Mouse (Mus musculus): Measurements from ENCODE around the gene Vps36. TPM values are rescaled to one million over a fixed set of nuclear protein-coding genes. Genes with fewer than 3 reads are reported as not detected.

Vps36 gene
- 10 to 100 TPM; 23.7 to 25.5 TPM for total RNA-seq (2021)
- long read RNA-seq, transcript Vps36-201 (14 exons, 3,574 nt): major isoform, 35 of 41 reads
- long read RNA-seq, partial matches to known transcripts: 1 of 41 reads
- long read RNA-seq, other reads (novel, unspliced or antisense): 5 of 41 reads

DNA sequence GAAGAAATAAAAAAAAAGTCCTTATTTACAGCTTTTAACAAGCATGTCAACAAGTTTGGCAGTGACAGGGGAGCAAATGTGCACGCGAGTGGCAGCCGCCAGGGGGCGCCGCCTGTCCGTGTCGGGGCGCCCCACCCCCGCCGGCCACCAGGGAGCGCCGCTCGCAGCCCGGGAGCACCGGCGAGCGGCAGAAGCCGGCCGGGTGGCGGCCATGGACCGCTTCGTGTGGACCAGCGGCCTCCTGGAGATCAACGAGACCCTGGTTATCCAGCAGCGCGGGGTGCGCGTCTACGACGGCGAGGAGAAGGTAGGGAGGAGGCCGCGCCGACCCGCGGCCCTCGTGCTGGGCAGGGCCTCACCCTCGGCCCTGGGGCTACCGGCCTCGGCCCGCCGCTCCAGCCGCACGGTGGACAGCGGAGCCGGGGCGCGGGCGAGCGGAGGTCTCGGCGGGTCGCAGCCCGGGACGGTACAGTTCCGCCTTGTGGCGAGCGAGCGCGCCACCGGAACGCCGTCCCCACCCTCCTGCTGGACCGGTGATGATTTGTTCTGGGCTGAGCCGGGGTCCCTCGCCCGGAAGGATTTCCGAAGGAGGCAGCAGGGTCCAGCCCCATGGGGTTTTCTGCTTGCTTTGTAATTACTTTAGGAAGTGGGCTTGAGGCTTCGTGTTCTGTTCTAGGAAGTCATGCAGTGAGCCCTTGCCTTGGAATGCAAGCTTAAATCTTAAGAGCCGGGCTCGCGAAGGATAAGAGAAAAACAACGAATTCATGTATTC lies at the start of gene Vps36:
Gene Vps36 (plus strand): TSS at position 150 of the 772 bp plus-strand sequence.
- DNase-seq (ENCODE audit: low spot score in 2 of 2): peak; percentile 78 to 90

DNA sequence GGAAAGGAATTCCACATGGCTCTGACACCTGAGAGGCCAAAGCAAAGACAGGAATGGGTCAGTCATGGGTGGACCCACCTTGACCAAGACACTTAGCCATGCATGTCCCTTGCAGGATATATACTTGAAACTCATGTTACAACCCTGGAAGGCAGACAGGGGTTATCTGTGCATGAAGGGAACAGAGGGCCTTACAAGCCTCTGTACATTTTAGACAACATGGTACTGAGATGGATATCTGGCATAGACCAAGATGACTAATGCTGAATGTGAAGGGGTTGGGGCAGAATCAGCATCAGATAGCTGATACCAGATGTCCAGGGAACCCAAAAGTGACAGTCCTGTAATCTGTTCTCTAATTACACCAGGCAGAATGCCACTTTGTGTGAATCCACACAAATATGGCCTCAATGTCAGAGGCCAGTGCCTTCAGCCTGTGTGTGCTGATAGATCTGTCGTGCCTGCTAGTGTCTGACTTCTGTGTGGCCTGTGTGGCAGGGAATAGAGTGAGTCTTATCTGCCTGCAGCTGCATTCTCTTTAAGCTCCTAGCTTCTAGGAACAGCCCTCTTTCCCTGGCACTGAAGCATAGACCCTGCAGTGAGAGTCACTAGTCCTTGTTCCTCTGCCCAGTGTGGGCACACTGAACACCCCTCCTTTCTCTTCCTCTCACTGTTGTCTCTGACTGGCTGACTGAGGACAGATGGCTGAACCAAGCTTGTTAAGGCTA lies 48.7 kb upstream of the Vps36 start:
- DNase-seq (ENCODE audit: low spot score in 2 of 2): peak in 1 of 2 experiments; percentile 11

DNA sequence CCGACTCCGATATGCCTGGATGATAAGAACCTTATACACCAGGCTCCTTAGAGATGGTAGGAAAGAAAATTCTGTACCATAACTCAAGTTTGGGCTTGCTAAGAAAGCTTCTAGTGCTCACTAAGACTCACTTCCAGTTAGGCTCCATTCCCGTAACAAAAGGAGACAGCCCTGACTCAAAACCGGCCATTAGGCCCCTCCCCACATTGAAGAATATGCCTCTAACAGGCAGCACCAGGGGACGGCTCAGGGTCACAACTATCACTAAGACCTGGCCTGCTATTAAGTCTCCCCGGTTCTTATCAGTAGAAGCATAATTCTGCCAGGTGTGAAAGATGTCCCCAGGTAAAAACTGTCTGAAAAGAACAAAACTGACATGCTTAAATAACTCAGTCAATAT lies 46.8 kb upstream of the Vps36 start:
- no peak for DNase-seq (ENCODE audit: low spot score in 2 of 2)

- no peak for DNase-seq (ENCODE audit: low spot score in 2 of 2)
Measured at GRCm38 (mm10) chr8:22147706-22148366, 44.8 kb upstream of the Vps36 start.

DNA sequence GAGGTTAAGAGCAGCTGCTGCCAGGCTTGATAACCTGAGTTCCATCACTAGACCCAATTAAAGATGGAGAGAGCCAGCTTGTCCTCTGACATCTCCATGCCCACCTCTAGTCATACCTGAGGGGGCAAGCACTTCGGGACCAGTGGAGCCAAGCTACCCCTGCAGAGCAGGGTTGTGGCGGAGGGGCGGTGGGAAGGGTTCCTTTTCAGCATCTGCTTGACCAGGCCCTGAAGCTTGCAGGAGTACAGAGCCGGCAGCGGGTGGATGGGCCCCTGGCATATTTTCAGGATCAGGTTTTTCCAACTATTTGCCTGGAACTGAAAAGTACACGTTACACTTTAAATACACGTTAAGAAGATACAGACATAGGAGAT lies 44.3 kb upstream of the Vps36 start:
- no peak for DNase-seq (ENCODE audit: low spot score in 2 of 2)

- no peak for DNase-seq (ENCODE audit: low spot score in 2 of 2)
Measured at GRCm38 (mm10) chr8:22149643-22150344, 42.8 kb upstream of the Vps36 start.

- DNase-seq (ENCODE audit: low spot score in 2 of 2): no peak
Measured at GRCm38 (mm10) chr8:22150345-22150663, 42.3 kb upstream of the Vps36 start.

GRCm38 (mm10) chr8:22162206-22162605 lies 30.4 kb upstream of the Vps36 start:
- no peak for DNase-seq (ENCODE audit: low spot score in 2 of 2)

- no peak for DNase-seq (ENCODE audit: low spot score in 2 of 2)
Measured at GRCm38 (mm10) chr8:22164431-22164830, 28.2 kb upstream of the Vps36 start.

GRCm38 (mm10) chr8:22165251-22166079 lies 27.1 kb upstream of the Vps36 start:
- no peak for DNase-seq (ENCODE audit: low spot score in 2 of 2)

DNA sequence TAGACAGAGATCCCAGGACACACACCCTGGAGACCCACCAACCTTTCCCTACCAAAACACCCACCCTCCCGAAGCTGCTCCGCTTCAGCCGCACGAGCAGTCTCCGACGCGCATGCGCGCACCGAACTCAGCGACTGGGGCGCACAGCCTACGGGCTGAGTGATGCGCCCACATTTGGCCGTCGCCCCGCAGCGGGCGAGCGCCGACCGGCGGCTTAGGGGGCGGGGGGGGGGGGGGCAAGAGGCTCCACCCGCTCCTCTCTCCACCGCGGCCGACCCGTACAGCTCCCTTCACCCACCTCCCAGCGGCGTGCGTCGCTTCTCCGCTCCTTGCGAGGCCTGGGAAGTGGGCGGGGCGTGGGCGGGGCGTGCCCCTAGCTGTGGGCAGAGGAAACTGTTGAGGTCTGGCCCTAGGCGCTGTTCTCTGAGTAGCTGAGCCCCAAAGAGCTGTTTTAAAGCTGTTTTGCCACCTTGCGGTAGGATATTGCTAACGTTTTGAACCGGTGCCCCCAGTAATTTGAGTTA lies 26.5 kb upstream of the Vps36 start, which contains the start of gene Nek3:
Gene Nek3 (minus strand): TSS at position 356 of the 524 bp plus-strand sequence.
- peak; percentile 70 to 84 for DNase-seq (ENCODE audit: low spot score in 2 of 2)

DNA sequence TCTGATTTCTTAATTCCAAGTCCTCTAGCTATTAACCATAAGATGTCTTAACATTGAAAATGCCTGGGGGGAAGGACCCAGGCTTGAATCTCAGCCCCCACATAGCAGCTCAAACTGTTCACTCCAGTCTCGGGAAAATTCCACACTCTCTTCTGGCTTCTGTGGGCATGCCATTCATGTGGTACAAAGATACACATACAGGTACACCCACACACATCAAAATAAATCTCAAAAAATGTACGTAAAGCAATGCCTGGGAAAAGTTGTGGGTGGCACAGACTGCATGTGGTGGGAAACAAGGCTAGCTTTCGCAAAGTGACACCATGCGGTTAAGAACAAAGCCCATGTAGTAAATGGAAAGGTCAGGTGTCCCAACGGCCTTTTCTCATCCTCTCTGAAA lies 23.4 kb upstream of the Vps36 start:
- peak in 1 of 2 experiments; percentile 9 for DNase-seq (ENCODE audit: low spot score in 2 of 2)

DNA sequence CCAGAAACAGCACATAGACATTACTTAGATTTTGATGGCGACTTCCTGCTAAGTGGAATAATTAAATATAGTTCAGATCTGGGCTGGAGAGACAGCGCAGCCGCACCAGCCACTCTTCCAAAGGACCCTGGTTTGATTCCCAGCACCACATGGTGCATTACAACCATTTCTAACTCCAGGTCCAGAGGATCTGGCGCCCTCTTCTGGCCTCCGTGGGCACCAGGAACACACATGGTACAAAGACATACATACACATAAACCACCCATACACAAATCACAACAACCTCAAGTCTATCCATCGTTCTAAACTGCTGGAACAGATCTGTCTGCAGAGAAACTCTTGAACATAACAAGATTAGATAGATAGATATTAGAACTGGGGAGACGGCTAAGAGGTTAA lies 16.6 kb upstream of the Vps36 start:
- DNase-seq (ENCODE audit: low spot score in 2 of 2): no peak

DNA sequence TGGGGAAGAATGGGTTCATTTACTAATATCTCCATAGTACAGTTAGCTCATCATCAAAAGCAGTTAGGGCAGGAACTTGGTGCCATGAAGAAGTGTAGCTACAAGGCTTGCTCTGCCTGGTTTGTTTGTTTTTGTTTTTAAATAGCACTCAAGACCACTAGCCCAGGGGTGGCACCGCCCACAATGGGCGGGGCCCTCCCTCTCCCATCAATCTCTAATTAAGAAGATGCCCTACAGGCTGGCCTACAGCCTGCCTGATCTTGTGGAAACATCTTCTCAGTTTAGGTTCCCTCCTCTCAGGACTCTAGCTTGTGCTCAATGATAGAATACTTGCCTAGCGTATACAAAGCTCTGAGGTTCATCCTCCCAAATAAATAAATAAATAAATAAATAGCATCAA lies 7.7 kb upstream of the Vps36 start:
- DNase-seq (ENCODE audit: low spot score in 2 of 2): no peak

- peak; percentile 54 to 85 for DNase-seq (ENCODE audit: low spot score in 2 of 2)
Measured at GRCm38 (mm10) chr8:22185431-22186397, 6.9 kb upstream of the Vps36 start, which contains the start of gene Ckap2. TSS of gene Ckap2 (minus strand) at chr8:22185819.

GRCm38 (mm10) chr8:22193432-22194010 lies 912 bp downstream of the Vps36 start:
- no peak for DNase-seq (ENCODE audit: low spot score in 2 of 2)

DNA sequence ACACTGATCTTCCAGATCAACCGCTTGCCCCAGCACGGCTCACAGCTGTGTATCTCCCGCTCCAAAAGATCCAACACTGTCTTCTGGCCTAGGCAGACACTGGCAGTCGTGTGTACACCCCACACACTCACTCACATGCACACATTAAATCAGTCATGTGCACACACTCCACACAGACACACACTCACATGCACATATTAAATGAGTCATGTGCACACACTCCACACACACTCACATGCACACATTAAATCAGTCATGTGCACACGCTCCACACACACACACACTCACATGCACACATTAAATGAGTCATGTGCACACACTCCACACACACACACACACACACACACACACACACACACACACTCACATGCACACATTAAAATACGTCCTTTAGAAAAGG lies 5.3 kb downstream of the Vps36 start:
- no peak for DNase-seq (ENCODE audit: low spot score in 2 of 2)

DNA sequence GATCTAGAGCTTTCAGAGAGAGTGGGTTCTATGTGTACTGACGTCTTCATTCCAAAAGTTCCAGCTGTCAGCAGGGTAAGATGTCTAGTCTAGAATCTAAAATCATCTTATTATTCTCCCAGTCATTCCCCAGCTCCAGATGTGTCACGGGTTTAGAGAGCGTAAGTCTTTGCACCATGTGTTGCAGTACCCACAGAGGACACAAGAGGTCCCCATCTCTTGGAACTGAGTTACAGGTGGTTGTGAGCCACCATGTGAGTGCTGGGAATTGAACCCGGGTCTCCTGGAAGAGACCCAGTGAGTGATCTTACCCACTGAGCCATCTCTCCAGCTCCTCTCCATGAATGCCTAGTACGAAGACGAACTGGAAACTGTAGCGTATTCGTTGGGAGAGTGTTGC lies 6.9 kb downstream of the Vps36 start:
- DNase-seq (ENCODE audit: low spot score in 2 of 2): no peak
